Mouse (Mus musculus) C2C12 (cell line): Measurements from ENCODE around the gene Cast. TPM values are rescaled to one million over a fixed set of nuclear protein-coding genes. Genes with fewer than 3 reads are reported as not detected.

Source experiments
- H3K27me3 ChIP-seq: one replicate; pipeline ENCODE4 v1.6.1; 2011; ENCODE audit not compliant: control insufficient read depth, insufficient read depth, insufficient read length
- H3K36me3 ChIP-seq: one replicate; pipeline ENCODE4 v1.6.1; 2011; ENCODE audit not compliant: control insufficient read depth, insufficient read depth
- H3K4me3 ChIP-seq: one replicate; pipeline ENCODE4 v1.5.1; 2011; ENCODE audit warnings: mild to moderate bottlenecking, control low read depth; ENCODE audit not compliant: poor library complexity, insufficient read depth, severe bottlenecking
- H3K79me2 ChIP-seq: one replicate; pipeline ENCODE4 v1.6.1; 2011; ENCODE audit not compliant: control insufficient read depth, insufficient read depth
- H3K79me3 ChIP-seq: one replicate; pipeline ENCODE4 v1.6.1; 2011; ENCODE audit warnings: low read depth, control low read depth
- H3ac ChIP-seq: one replicate; pipeline ENCODE3; 2011; ENCODE audit warnings: low read depth; ENCODE audit not compliant: control insufficient read depth, insufficient read length
- CEBPB ChIP-seq: IDR thresholded peaks from one replicate; pipeline ENCODE4 v1.6.1; 2011; ENCODE audit warnings: low read depth, mild to moderate bottlenecking, control low read depth, moderate library complexity
- CTCF ChIP-seq: IDR thresholded peaks from one replicate; pipeline ENCODE4 v1.5.1; 2011; ENCODE audit not compliant: control insufficient read depth, insufficient read depth, insufficient read length
- FOSL1 ChIP-seq: IDR thresholded peaks from one replicate; pipeline ENCODE4 v1.8.0; 2011; ENCODE audit warnings: mild to moderate bottlenecking, low read length; ENCODE audit not compliant: poor library complexity, insufficient read depth, severe bottlenecking
- MAX ChIP-seq: IDR thresholded peaks from one replicate; pipeline ENCODE4 v1.6.1; 2011; ENCODE audit warnings: mild to moderate bottlenecking, control low read depth
- MYOD1 ChIP-seq: IDR thresholded peaks from one replicate; pipeline ENCODE4 v1.6.1; 2011; ENCODE audit warnings: low read depth; ENCODE audit not compliant: control insufficient read depth, insufficient read length
- MYOG ChIP-seq: IDR thresholded peaks from one replicate; pipeline ENCODE4 v1.6.1; 2011; ENCODE audit not compliant: control insufficient read depth, insufficient read length; ENCODE audit errors: extremely low read depth
- USF1 ChIP-seq: IDR thresholded peaks from one replicate; pipeline ENCODE4 v1.6.1; 2011; ENCODE audit warnings: low read depth, mild to moderate bottlenecking, control low read depth, moderate library complexity
- long read RNA-seq, 2 experiments: library from polyadenylated mRNA; unstranded; transcript quantifications; one replicate each; pipeline ENCODE4 v2.0.0; 2019 to 2020
- polyA plus RNA-seq: library from polyadenylated mRNA; unstranded; fragments of >200 nt; fragmentation: generic; extraction: Trizol; gene quantifications from one replicate; pipeline ENCODE4 v1.2.1, GENCODE M21; 2012; ENCODE audit warnings: missing spikeins

Cast gene
- polyA plus RNA-seq: 23.7 TPM
- long read RNA-seq, experiment 1, full-length matches to known transcripts: 25 of 67 reads
- long read RNA-seq, experiment 1, partial matches to known transcripts: 13 of 67 reads
- long read RNA-seq, experiment 1, other reads (novel, unspliced or antisense): 29 of 67 reads
- long read RNA-seq, experiment 2, full-length matches to known transcripts: 211 of 611 reads
- long read RNA-seq, experiment 2, partial matches to known transcripts: 37 of 611 reads
- long read RNA-seq, experiment 2, other reads (novel, unspliced or antisense): 363 of 611 reads

DNA sequence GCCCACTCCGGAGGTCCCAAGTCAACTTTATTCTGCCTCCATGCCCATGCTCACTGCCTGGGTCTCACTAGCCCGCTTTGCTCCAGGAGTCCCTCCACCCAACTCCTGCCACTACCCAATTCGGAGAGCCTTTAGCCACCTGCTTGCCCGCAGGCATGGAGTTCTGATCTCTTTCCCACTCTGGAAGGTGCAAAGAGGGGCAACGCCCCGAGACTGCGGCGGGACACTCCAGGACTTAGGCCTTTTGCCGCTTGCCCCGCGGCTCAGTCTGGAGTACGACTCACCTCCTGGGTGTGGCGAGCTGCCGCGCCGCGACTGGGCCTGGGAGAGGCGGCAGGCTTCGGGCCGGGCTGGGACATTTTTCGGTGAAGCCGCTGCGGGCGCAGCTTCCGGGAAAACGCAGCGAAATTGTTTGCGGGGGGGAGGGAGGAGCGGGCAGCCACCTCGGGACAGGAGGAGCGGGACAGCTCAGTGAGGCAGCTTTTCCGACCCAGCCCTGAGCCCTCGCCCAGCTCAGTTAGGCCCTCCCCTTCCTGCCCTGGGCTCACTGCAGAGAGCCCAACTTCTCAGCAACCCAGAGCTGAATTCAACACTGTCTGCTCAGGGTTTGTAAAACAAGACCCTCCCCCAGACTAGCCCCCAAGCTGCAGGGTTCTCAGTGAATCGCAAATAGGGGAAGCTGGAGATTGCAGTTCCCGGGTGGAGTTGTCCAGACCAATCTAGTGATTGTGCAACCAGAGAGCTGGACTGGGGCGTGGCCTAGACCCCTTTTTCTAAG, at the start of gene Cast:
Cast (minus strand) TSS at position 659 of the 778 bp plus-strand sequence.
- TF ChIP-seq MYOG (no peak), CEBPB (peak; percentile 96)
- peak within 1 kb of the TSS; percentile 55 for H3K4me3 ChIP-seq
- H3ac ChIP-seq: peak within 1 kb of the TSS; percentile 70
- H3K79me3 ChIP-seq: peaks cover 18% of the 10 kb centered on the region
- H3K36me3 ChIP-seq: no peaks in the 10 kb centered on the region
- H3K79me2 ChIP-seq: peaks cover 44% of the 10 kb centered on the region
- no peaks in the 10 kb centered on the region for H3K27me3 ChIP-seq

DNA sequence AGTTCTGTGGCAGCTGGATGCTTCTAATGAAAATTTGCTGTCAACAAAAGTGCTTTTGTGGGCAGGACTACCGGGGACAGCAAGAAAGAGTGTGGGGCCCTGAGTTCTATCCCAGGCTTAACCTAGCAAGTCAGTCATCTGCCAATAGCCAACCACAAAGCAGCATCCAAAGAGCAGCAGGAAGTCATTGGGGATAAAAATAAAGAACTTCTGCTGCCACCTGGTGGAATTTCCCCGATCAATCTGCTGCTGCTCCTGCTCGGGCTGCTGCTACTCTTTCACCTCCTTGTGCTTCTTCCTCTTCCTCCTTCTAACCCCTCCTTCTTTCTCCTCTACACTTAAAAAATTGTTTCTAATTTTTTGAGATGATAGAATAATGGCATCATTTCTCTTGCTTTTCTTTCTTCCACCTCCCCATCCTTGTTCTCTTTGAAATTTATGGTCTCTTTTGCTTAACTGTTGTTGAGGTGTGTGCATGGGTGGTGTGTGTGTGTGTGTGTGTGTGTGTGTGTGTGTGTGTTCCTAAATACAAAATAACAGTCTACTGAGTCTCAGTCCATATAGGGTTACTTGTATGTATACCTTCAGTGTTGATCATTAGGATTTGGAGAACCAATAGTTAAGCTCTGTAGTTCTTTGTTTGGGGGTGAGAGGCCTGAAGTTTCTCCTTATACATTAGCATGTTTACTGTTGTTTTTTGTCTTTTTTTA, 45.9 kb upstream of the Cast start:
- Histone ChIP-seq H3K79me2 (no peaks in the 10 kb centered on the region), H3K79me3 (no peaks in the 10 kb centered on the region), H3K4me3 (no peak overlapping the region), H3K27me3 (no peaks in the 10 kb centered on the region), H3K36me3 (no peaks in the 10 kb centered on the region), H3ac (no peak overlapping the region)
- TF ChIP-seq FOSL1 (no peak), CTCF (peak; percentile 51)

DNA sequence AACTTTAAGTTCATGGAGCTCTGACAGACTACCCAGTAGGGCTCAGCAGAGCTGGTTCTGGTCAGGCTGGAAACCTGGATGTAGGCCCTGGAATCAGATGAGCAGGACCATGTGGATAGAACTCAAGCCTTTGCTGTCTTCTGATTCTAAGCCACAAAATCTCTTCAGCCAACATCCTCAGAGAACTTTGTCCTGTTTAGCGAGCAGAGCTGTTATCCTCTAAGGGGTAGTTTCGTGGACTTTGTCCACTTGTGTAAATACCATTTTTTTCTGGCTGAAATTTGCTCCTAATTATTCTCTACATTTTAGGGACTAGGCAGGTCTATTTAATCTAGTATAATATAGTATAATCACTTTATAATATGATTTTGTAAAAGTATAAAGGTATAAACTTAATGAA, 42.2 kb upstream of the Cast start:
- no peaks in the 10 kb centered on the region for H3K79me3 ChIP-seq
- H3K36me3 ChIP-seq: no peaks in the 10 kb centered on the region
- H3ac ChIP-seq: no peak overlapping the region
- H3K4me3 ChIP-seq: no peak overlapping the region
- no peaks in the 10 kb centered on the region for H3K79me2 ChIP-seq
- TF ChIP-seq USF1 (no peak), CTCF (no peak), MYOD1 (no peak), FOSL1 (no peak), MAX (no peak), CEBPB (no peak), MYOG (no peak)
- no peaks in the 10 kb centered on the region for H3K27me3 ChIP-seq

DNA sequence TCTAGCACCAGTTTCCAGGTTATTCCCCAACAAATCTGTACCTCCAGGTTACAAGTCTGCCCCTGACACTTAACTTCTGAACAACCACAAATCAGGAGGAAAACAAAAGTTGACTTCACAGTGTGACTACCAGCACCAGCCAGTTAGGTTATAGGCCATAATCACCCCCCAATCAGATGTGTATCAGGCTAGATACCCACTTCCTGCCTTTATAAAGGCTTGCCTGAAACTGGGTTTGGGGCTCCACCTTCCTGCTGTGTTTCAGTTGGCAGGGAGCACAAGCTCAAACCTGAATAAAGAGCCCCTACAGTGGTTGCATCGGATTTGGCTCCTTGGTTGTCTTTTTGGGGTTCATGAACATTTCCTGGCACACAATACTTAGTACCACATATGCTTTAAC, 37.3 kb upstream of the Cast start:
- TF ChIP-seq CEBPB (no peak), MAX (no peak), MYOG (no peak), FOSL1 (no peak), MYOD1 (no peak), CTCF (no peak), USF1 (no peak)
- no peak overlapping the region for H3K4me3 ChIP-seq

DNA sequence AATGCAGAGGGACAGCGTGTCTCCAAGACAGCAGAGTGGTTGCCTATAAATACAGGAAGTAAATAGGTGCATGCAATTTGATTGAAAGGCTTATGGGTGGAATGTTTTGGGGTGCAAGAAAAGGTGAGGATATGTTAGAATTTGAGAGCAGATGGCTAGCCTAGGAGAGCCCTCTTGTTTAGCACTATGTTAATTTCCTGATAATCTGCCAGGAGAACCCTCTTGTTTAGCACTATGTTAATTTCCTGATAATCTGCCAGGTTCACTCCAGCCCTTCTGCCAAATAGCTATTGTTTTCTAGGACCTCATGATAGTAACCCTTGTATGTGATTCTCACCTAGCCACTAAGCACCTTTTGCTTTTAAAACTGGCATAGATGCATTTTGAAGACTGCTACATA, 25.9 kb upstream of the Cast start:
- Histone ChIP-seq H3K79me2 (no peaks in the 10 kb centered on the region), H3K36me3 (no peaks in the 10 kb centered on the region), H3K27me3 (no peaks in the 10 kb centered on the region), H3K79me3 (no peaks in the 10 kb centered on the region), H3K4me3 (no peak overlapping the region), H3ac (no peak overlapping the region)
- TF ChIP-seq MAX: no peak
- TF ChIP-seq MYOD1: no peak
- no peak for TF ChIP-seq USF1
- TF ChIP-seq CTCF: no peak
- no peak for TF ChIP-seq CEBPB
- no peak for TF ChIP-seq FOSL1
- TF ChIP-seq MYOG: no peak

More for the DNA sequence above, 37.3 kb upstream of the Cast start:
- Histone ChIP-seq H3K79me2 (no peaks in the 10 kb centered on the region), H3K79me3 (no peaks in the 10 kb centered on the region), H3K27me3 (no peaks in the 10 kb centered on the region), H3K36me3 (no peaks in the 10 kb centered on the region), H3ac (no peak overlapping the region)

DNA sequence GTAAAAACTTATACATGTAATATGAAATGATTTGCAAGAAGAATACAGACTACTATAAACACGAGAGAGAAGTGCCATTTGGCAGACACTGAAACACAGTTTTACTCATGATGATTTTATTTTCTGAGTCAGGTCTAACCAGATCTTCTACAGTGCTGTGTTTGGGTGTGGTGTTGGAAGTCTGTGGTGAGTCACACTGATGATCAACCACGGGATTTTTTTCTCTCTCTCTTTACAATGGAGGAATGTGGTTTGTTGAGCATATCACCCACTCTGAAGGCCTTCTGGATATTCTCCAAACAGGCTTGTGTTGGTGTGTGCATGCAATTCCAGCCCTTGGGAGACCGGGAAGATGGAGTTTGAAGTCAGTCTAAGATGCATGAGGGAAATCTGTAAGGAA, 13.5 kb upstream of the Cast start:
- Histone ChIP-seq H3K36me3 (no peaks in the 10 kb centered on the region), H3K27me3 (no peaks in the 10 kb centered on the region), H3ac (no peak overlapping the region), H3K4me3 (no peak overlapping the region), H3K79me3 (no peaks in the 10 kb centered on the region), H3K79me2 (no peaks in the 10 kb centered on the region)
- TF ChIP-seq CTCF (no peak), MAX (peak; percentile 38), MYOG (no peak), CEBPB (no peak), FOSL1 (peak; percentile 85), USF1 (no peak), MYOD1 (no peak)
